Mouse (Mus musculus): Measurements from ENCODE around the gene Erh. TPM values are rescaled to one million over a fixed set of nuclear protein-coding genes. Genes with fewer than 3 reads are reported as not detected.

The Erh gene
- polyA plus RNA-seq, 1 experiment from 2014 or later, result 400 TPM

GRCm38 (mm10) chr12:80644506-80644868, 346 bp upstream of the Erh start:
- WGBS, result 7% methylated on average over 18 of the region's 18 CpGs
- no peak for ATAC-seq (replicated peaks; ENCODE audit: low FRiP score)
- no peaks in the 10 kb centered on the region; the same call in 1 of the 2 replicates for H3K4me1 ChIP-seq (replicated peaks; ENCODE audit: control insufficient read depth, insufficient read depth, low read length)
- no peak for DNase-seq (ENCODE audit: low spot score)
- no peak overlapping the region for H3K27ac ChIP-seq (ENCODE audit: low read depth, low read length)
- peak overlapping the region; percentile 79 for H3K4me3 ChIP-seq (ENCODE audit: low read depth, low read length)
- peak overlapping the region; percentile 89 for H3K4me2 ChIP-seq (ENCODE audit: low read depth, low read length, severe bottlenecking)
- H3K9me3 ChIP-seq (ENCODE audit: control insufficient read depth, low read length), result no peaks in the 10 kb centered on the region
- H3K9ac ChIP-seq (ENCODE audit: low read length), result peak overlapping the region; percentile 93
- H3K36me3 ChIP-seq (ENCODE audit: control insufficient read depth, insufficient read depth, low read length), result peaks cover 12% of the 10 kb centered on the region
- no peaks in the 10 kb centered on the region for H3K27me3 ChIP-seq (ENCODE audit: control insufficient read depth, insufficient read depth, low read length)

GRCm38 (mm10) chr12:80642725-80643692, 1.1 kb downstream of the Erh start:
- H3K9ac ChIP-seq (ENCODE audit: low read length), result peak overlapping the region; percentile 93
- peak; percentile 75 for ATAC-seq (replicated peaks; ENCODE audit: low FRiP score)
- no peaks in the 10 kb centered on the region; the same call in 1 of the 2 replicates for H3K4me1 ChIP-seq (replicated peaks; ENCODE audit: control insufficient read depth, insufficient read depth, low read length)
- peak overlapping the region; percentile 73 for H3K27ac ChIP-seq (ENCODE audit: low read depth, low read length)
- peak overlapping the region; percentile 79 for H3K4me3 ChIP-seq (ENCODE audit: low read depth, low read length)
- H3K4me2 ChIP-seq (ENCODE audit: low read depth, low read length, severe bottlenecking), result peak overlapping the region; percentile 67
- H3K36me3 ChIP-seq (ENCODE audit: control insufficient read depth, insufficient read depth, low read length), result peaks cover 22% of the 10 kb centered on the region
- no peaks in the 10 kb centered on the region for H3K9me3 ChIP-seq (ENCODE audit: control insufficient read depth, low read length)
- 3% methylated on average over 40 of the region's 48 CpGs for WGBS
- DNase-seq (ENCODE audit: low spot score), result peak; percentile 86
- H3K27me3 ChIP-seq (ENCODE audit: control insufficient read depth, insufficient read depth, low read length), result no peaks in the 10 kb centered on the region

- H3K4me3 ChIP-seq (ENCODE audit: low read depth, low read length), result no peak overlapping the region
- no peak overlapping the region for H3K27ac ChIP-seq (ENCODE audit: low read depth, low read length)
- ATAC-seq (replicated peaks; ENCODE audit: low FRiP score) (no peak), DNase-seq (ENCODE audit: low spot score) (no peak)
- H3K27me3 ChIP-seq (ENCODE audit: control insufficient read depth, insufficient read depth, low read length), result no peaks in the 10 kb centered on the region
- H3K36me3 ChIP-seq (ENCODE audit: control insufficient read depth, insufficient read depth, low read length), result peaks cover 5% of the 10 kb centered on the region; the same call in 1 of the 2 replicates
- H3K9ac ChIP-seq (ENCODE audit: low read length), result no peak overlapping the region
- no peaks in the 10 kb centered on the region for H3K9me3 ChIP-seq (ENCODE audit: control insufficient read depth, low read length)
- no peaks in the 10 kb centered on the region for H3K4me1 ChIP-seq (replicated peaks; ENCODE audit: control insufficient read depth, insufficient read depth, low read length)
- 88% methylated on average over 5 of the region's 5 CpGs for WGBS
- H3K4me2 ChIP-seq (ENCODE audit: low read depth, low read length, severe bottlenecking), result no peak overlapping the region
Observed at GRCm38 (mm10) chr12:80631790-80632189, 12.4 kb downstream of the Erh start.

- Histone ChIP-seq H3K4me2 (ENCODE audit: low read depth, low read length, severe bottlenecking) (no peak overlapping the region), H3K4me3 (ENCODE audit: low read depth, low read length) (no peak overlapping the region), H3K36me3 (ENCODE audit: control insufficient read depth, insufficient read depth, low read length) (no peaks in the 10 kb centered on the region), H3K27me3 (ENCODE audit: control insufficient read depth, insufficient read depth, low read length) (no peaks in the 10 kb centered on the region), H3K9ac (ENCODE audit: low read length) (no peak overlapping the region), H3K4me1 (replicated peaks; ENCODE audit: control insufficient read depth, insufficient read depth, low read length) (no peaks in the 10 kb centered on the region), H3K27ac (ENCODE audit: low read depth, low read length) (no peak overlapping the region), H3K9me3 (ENCODE audit: control insufficient read depth, low read length) (no peaks in the 10 kb centered on the region)
- DNase-seq (ENCODE audit: low spot score) (no peak), ATAC-seq (replicated peaks; ENCODE audit: low FRiP score) (no peak)
- WGBS, result 78% methylated on average over 5 of the region's 5 CpGs
Observed at GRCm38 (mm10) chr12:80620501-80620900, 23.6 kb downstream of the Erh start.

- Histone ChIP-seq H3K4me2 (ENCODE audit: low read depth, low read length, severe bottlenecking) (no peak overlapping the region), H3K36me3 (ENCODE audit: control insufficient read depth, insufficient read depth, low read length) (no peaks in the 10 kb centered on the region), H3K9me3 (ENCODE audit: control insufficient read depth, low read length) (no peaks in the 10 kb centered on the region), H3K27me3 (ENCODE audit: control insufficient read depth, insufficient read depth, low read length) (no peaks in the 10 kb centered on the region), H3K9ac (ENCODE audit: low read length) (no peak overlapping the region), H3K4me3 (ENCODE audit: low read depth, low read length) (no peak overlapping the region), H3K27ac (ENCODE audit: low read depth, low read length) (no peak overlapping the region), H3K4me1 (replicated peaks; ENCODE audit: control insufficient read depth, insufficient read depth, low read length) (no peaks in the 10 kb centered on the region)
- WGBS, result 72% methylated on average over 7 of the region's 7 CpGs
- ATAC-seq (replicated peaks; ENCODE audit: low FRiP score) (no peak), DNase-seq (ENCODE audit: low spot score) (no peak)
Observed at GRCm38 (mm10) chr12:80615371-80616257, 28.5 kb downstream of the Erh start.

- Histone ChIP-seq H3K27me3 (ENCODE audit: control insufficient read depth, insufficient read depth, low read length) (no peaks in the 10 kb centered on the region), H3K36me3 (ENCODE audit: control insufficient read depth, insufficient read depth, low read length) (no peaks in the 10 kb centered on the region), H3K4me2 (ENCODE audit: low read depth, low read length, severe bottlenecking) (no peak overlapping the region), H3K9me3 (ENCODE audit: control insufficient read depth, low read length) (no peaks in the 10 kb centered on the region), H3K27ac (ENCODE audit: low read depth, low read length) (no peak overlapping the region), H3K9ac (ENCODE audit: low read length) (no peak overlapping the region), H3K4me3 (ENCODE audit: low read depth, low read length) (no peak overlapping the region), H3K4me1 (replicated peaks; ENCODE audit: control insufficient read depth, insufficient read depth, low read length) (no peaks in the 10 kb centered on the region)
- ATAC-seq (replicated peaks; ENCODE audit: low FRiP score) (no peak), DNase-seq (ENCODE audit: low spot score) (no peak)
- 55% methylated on average over 9 of the region's 9 CpGs for WGBS
Observed at GRCm38 (mm10) chr12:80612113-80612791, 31.9 kb downstream of the Erh start.

GRCm38 (mm10) chr12:80609928-80610327, 34.2 kb downstream of the Erh start:
- Histone ChIP-seq H3K4me3 (ENCODE audit: low read depth, low read length) (no peak overlapping the region), H3K9ac (ENCODE audit: low read length) (no peak overlapping the region), H3K9me3 (ENCODE audit: control insufficient read depth, low read length) (no peaks in the 10 kb centered on the region), H3K4me1 (replicated peaks; ENCODE audit: control insufficient read depth, insufficient read depth, low read length) (no peaks in the 10 kb centered on the region), H3K4me2 (ENCODE audit: low read depth, low read length, severe bottlenecking) (no peak overlapping the region), H3K36me3 (ENCODE audit: control insufficient read depth, insufficient read depth, low read length) (no peaks in the 10 kb centered on the region), H3K27me3 (ENCODE audit: control insufficient read depth, insufficient read depth, low read length) (no peaks in the 10 kb centered on the region), H3K27ac (ENCODE audit: low read depth, low read length) (no peak overlapping the region)
- WGBS, result 77% methylated on average over 3 of the region's 3 CpGs
- ATAC-seq (replicated peaks; ENCODE audit: low FRiP score) (no peak), DNase-seq (ENCODE audit: low spot score) (no peak)

GRCm38 (mm10) chr12:80608576-80608975, 35.6 kb downstream of the Erh start:
- no peaks in the 10 kb centered on the region for H3K36me3 ChIP-seq (ENCODE audit: control insufficient read depth, insufficient read depth, low read length)
- H3K27me3 ChIP-seq (ENCODE audit: control insufficient read depth, insufficient read depth, low read length), result no peaks in the 10 kb centered on the region
- no peak overlapping the region for H3K4me3 ChIP-seq (ENCODE audit: low read depth, low read length)
- no peak overlapping the region for H3K27ac ChIP-seq (ENCODE audit: low read depth, low read length)
- H3K9me3 ChIP-seq (ENCODE audit: control insufficient read depth, low read length), result no peaks in the 10 kb centered on the region
- H3K9ac ChIP-seq (ENCODE audit: low read length), result no peak overlapping the region
- no peak overlapping the region for H3K4me2 ChIP-seq (ENCODE audit: low read depth, low read length, severe bottlenecking)
- no peak for ATAC-seq (replicated peaks; ENCODE audit: low FRiP score)
- WGBS, result 89% methylated on average over 1 of the region's 1 CpGs
- no peaks in the 10 kb centered on the region for H3K4me1 ChIP-seq (replicated peaks; ENCODE audit: control insufficient read depth, insufficient read depth, low read length)
- no peak for DNase-seq (ENCODE audit: low spot score)
